Mouse (Mus musculus) heart, embryonic 16.5 days (tissue): ENCODE results near the gene Rpn1. TPM values are rescaled to one million over a fixed set of nuclear protein-coding genes. Genes with fewer than 3 reads are reported as not detected.

Experiments
- ATAC-seq: fragments of 200-750 bp; cut with Nextera tagmentation; replicated peaks from 2 replicates; pipeline ENCODE4 v1.8.0; 2017; ENCODE audit warnings: moderate number of reproducible peaks; ENCODE audit not compliant: insufficient read depth, low FRiP score; ENCODE audit errors: extremely low read depth
- H3K27ac ChIP-seq: fragments of 300-500 bp; sonication (generic); 2 replicates; pipeline ENCODE4 v1.5.1; 2014; ENCODE audit warnings: mild to moderate bottlenecking, low read length, control low read depth, moderate library complexity
- H3K27me3 ChIP-seq: fragments of 300-500 bp; sonication (generic); 2 replicates; pipeline ENCODE4 v1.6.1; 2014; ENCODE audit warnings: low read length, mixed read lengths; ENCODE audit not compliant: control insufficient read depth, insufficient read depth
- H3K36me3 ChIP-seq: fragments of 300-500 bp; sonication (generic); 2 replicates; pipeline ENCODE4 v1.6.1; 2014; ENCODE audit not compliant: control insufficient read depth, insufficient read depth
- H3K4me1 ChIP-seq: fragments of 300-500 bp; sonication (generic); 2 replicates; pipeline ENCODE4 v1.6.1; 2014; ENCODE audit warnings: low read length, mixed read lengths; ENCODE audit not compliant: control insufficient read depth, insufficient read depth
- H3K4me2 ChIP-seq: fragments of 300-500 bp; sonication (generic); 2 replicates; pipeline ENCODE4 v1.6.1; 2014; ENCODE audit warnings: low read depth, mild to moderate bottlenecking, control low read depth, low read length
- H3K4me3 ChIP-seq: fragments of 300-500 bp; sonication (generic); 2 replicates; pipeline ENCODE4 v1.5.1; 2014; ENCODE audit warnings: mild to moderate bottlenecking, control low read depth, low read length
- H3K9ac ChIP-seq: fragments of 300-500 bp; sonication (generic); 2 replicates; pipeline ENCODE4 v1.6.1; 2014; ENCODE audit warnings: low read length, control low read depth
- H3K9me3 ChIP-seq: fragments of 300-500 bp; sonication (generic); replicated peaks from 2 replicates; pipeline ENCODE4 v1.6.1; 2016; ENCODE audit warnings: low read length; ENCODE audit not compliant: control insufficient read depth
- WGBS: fragments of 180-500 bp; shearing (Covaris S2); extraction: QIAGEN DNeasy Blood & Tissue Kit; methylation state at CpG from one replicate; pipeline ENCODE4 v1.1.7; 2014; 5-methylcytosine and 5-hydroxymethylcytosine counted together
- polyA plus RNA-seq: library from polyadenylated mRNA; unstranded; fragments of >200 nt; fragmentation: Nextera tagmentation; extraction: Ambion mirVana; gene quantifications from 2 replicates; pipeline ENCODE4 v1.2.1, GENCODE M21; 2015

Gene Rpn1
- polyA plus RNA-seq, 1 experiment from 2014 or later, result 182 TPM

- 3% methylated on average over 32 of the region's 32 CpGs for WGBS
- Histone ChIP-seq H3K27me3 (no peaks in the 10 kb centered on the region; the same call in 1 of the 2 replicates), H3K27ac (peak overlapping the region; percentile 70), H3K4me3 (peak overlapping the region; percentile 50), H3K4me2 (peak overlapping the region; percentile 69), H3K9ac (peak overlapping the region; percentile 64), H3K36me3 (no peaks in the 10 kb centered on the region), H3K9me3 (no peaks in the 10 kb centered on the region), H3K4me1 (peaks cover 2% of the 10 kb centered on the region; the same call in 1 of the 2 replicates)
- ATAC-seq, result peak; percentile 95
These were observed 9.3 kb upstream of the Rpn1 start for GRCm38 (mm10) chr6:88074752-88075554.

GRCm38 (mm10) chr6:88075960-88076517, 8.2 kb upstream of the Rpn1 start:
- Histone ChIP-seq H3K4me3 (no peak overlapping the region), H3K4me1 (peaks cover 2% of the 10 kb centered on the region; the same call in 1 of the 2 replicates), H3K4me2 (no peak overlapping the region), H3K9me3 (no peaks in the 10 kb centered on the region), H3K27me3 (no peaks in the 10 kb centered on the region), H3K36me3 (no peaks in the 10 kb centered on the region), H3K27ac (no peak overlapping the region), H3K9ac (no peak overlapping the region)
- ATAC-seq, result no peak
- WGBS, result 69% methylated on average over 1 of the region's 1 CpGs

GRCm38 (mm10) chr6:88083095-88083494, 1.2 kb upstream of the Rpn1 start:
- 85% methylated on average over 7 of the region's 7 CpGs for WGBS
- H3K4me2 ChIP-seq, result no peak overlapping the region
- H3K9me3 ChIP-seq, result no peaks in the 10 kb centered on the region
- H3K4me3 ChIP-seq, result no peak overlapping the region
- no peaks in the 10 kb centered on the region for H3K36me3 ChIP-seq
- no peaks in the 10 kb centered on the region for H3K27me3 ChIP-seq
- H3K27ac ChIP-seq, result no peak overlapping the region
- peaks cover 21% of the 10 kb centered on the region for H3K4me1 ChIP-seq
- no peak for ATAC-seq
- no peak overlapping the region for H3K9ac ChIP-seq

- Histone ChIP-seq H3K4me3 (peak overlapping the region; percentile 100), H3K4me1 (peaks cover 21% of the 10 kb centered on the region), H3K4me2 (peak overlapping the region; percentile 83), H3K9me3 (no peaks in the 10 kb centered on the region), H3K27ac (peak overlapping the region; percentile 40; the same call in 1 of the 2 replicates), H3K36me3 (peaks cover 1% of the 10 kb centered on the region), H3K27me3 (no peaks in the 10 kb centered on the region), H3K9ac (no peak overlapping the region; the same call in 1 of the 2 replicates)
- WGBS, result 65% methylated on average over 3 of the region's 3 CpGs
- no peak for ATAC-seq
These were observed 610 bp upstream of the Rpn1 start for GRCm38 (mm10) chr6:88083672-88084071.

GRCm38 (mm10) chr6:88088971-88089370, 4.7 kb downstream of the Rpn1 start:
- Histone ChIP-seq H3K4me3 (no peak overlapping the region), H3K4me1 (peaks cover 17% of the 10 kb centered on the region), H3K9me3 (no peaks in the 10 kb centered on the region), H3K27ac (no peak overlapping the region), H3K4me2 (no peak overlapping the region), H3K36me3 (peaks cover 29% of the 10 kb centered on the region), H3K9ac (no peak overlapping the region), H3K27me3 (no peaks in the 10 kb centered on the region)
- WGBS, result 60% methylated on average over 1 of the region's 1 CpGs
- no peak for ATAC-seq

GRCm38 (mm10) chr6:88095377-88095776, 11.1 kb downstream of the Rpn1 start:
- no peak overlapping the region for H3K9ac ChIP-seq
- WGBS, result 67% methylated on average over 7 of the region's 7 CpGs
- H3K27ac ChIP-seq, result no peak overlapping the region
- H3K36me3 ChIP-seq, result peaks cover 53% of the 10 kb centered on the region
- no peak overlapping the region for H3K4me2 ChIP-seq
- no peaks in the 10 kb centered on the region for H3K27me3 ChIP-seq
- no peak overlapping the region for H3K4me3 ChIP-seq
- H3K4me1 ChIP-seq, result no peaks in the 10 kb centered on the region
- no peaks in the 10 kb centered on the region for H3K9me3 ChIP-seq
- no peak for ATAC-seq

- no peaks in the 10 kb centered on the region for H3K27me3 ChIP-seq
- no peak overlapping the region for H3K4me2 ChIP-seq
- H3K36me3 ChIP-seq, result peaks cover 57% of the 10 kb centered on the region
- H3K4me1 ChIP-seq, result peaks cover 7% of the 10 kb centered on the region; the same call in 1 of the 2 replicates
- H3K4me3 ChIP-seq, result no peak overlapping the region
- H3K9me3 ChIP-seq, result no peaks in the 10 kb centered on the region
- H3K9ac ChIP-seq, result no peak overlapping the region
- no peak overlapping the region for H3K27ac ChIP-seq
- WGBS, result 88% methylated on average over 6 of the region's 6 CpGs
- no peak for ATAC-seq
These were observed 17.8 kb downstream of the Rpn1 start for GRCm38 (mm10) chr6:88102096-88102495.

- peak; percentile 85 for ATAC-seq
- Histone ChIP-seq H3K27ac (peak overlapping the region; percentile 43), H3K27me3 (no peaks in the 10 kb centered on the region; the same call in 1 of the 2 replicates), H3K36me3 (peaks cover 35% of the 10 kb centered on the region), H3K4me1 (peaks cover 7% of the 10 kb centered on the region; the same call in 1 of the 2 replicates), H3K4me2 (peak overlapping the region; percentile 65), H3K9me3 (no peaks in the 10 kb centered on the region), H3K4me3 (peak overlapping the region; percentile 33), H3K9ac (peak overlapping the region; percentile 72)
- 11% methylated on average over 32 of the region's 32 CpGs for WGBS
These were observed 21.7 kb downstream of the Rpn1 start for GRCm38 (mm10) chr6:88105783-88106611.
